Mouse (Mus musculus): Measurements from ENCODE around the gene Nell2. TPM values are rescaled to one million over a fixed set of nuclear protein-coding genes. Genes with fewer than 3 reads are reported as not detected.

Gene Nell2
- polyA plus RNA-seq, 1 experiment from 2014 or later = 21.4 TPM

DNA sequence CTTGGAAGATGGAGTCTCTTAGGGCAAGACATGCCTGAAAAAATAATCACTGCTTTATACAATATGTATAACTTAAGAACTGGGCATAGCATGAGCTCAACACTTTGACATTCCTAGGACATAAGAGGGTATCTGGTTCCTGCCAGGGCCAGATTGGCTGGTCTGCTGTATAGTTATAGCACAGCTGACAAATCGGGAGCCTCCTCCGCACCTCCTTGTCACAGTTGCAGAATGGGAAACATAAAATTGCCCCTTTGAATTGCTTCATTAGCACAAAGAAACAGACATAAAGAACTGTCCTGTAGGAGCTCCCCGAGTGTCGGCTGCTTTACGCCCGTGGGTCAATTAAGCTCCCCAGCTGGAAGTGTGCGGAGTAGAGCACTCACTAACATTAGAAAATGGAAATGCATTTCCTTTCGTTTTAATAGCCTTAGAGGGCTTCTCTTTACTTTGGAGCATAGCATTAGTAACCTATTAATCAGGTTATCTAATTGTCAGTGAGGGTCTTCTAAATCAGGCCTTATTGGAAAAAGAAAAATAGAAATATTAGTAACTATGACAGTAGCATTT lies 473.2 kb downstream of the Nell2 start:
- no peaks in the 10 kb centered on the region for H3K9me3 ChIP-seq
- no peak overlapping the region for H3K4me2 ChIP-seq
- WGBS = 51% methylated on average over 8 of the region's 8 CpGs
- no peaks in the 10 kb centered on the region for H3K36me3 ChIP-seq
- H3K27ac ChIP-seq = no peak overlapping the region
- H3K9ac ChIP-seq = no peak overlapping the region
- no peak overlapping the region for H3K4me3 ChIP-seq
- no peak for ATAC-seq (ENCODE audit: insufficient number of reproducible peaks, low FRiP score, low TSS enrichment, low read depth)
- no peaks in the 10 kb centered on the region for H3K4me1 ChIP-seq
- H3K27me3 ChIP-seq = no peaks in the 10 kb centered on the region

DNA sequence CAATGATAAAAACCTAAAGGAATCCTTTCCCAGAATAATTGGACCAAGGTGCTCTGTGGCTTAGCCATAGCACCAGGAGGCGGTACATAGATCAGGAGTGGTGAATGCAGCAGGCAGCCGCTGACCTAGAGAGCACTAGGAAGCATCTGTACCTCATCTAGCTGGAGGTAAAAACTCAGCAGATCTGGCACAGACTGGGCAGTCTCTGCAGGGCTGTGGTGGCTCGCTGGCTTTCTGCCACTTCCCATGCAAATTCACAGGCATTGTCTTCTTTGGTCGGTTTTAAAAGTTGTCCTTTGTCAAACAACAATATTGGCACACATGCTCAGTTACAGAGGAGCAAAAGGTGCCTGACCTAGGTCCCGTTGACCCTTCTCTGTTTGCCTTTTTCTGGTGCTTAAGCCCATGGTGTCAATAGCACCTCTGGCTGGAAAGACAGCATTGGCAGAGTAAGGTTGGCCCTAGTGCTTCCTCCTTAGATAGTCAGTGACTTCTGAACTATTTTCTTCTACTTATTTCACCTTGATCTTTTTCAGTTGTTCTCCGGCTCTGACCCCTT lies 479.1 kb downstream of the Nell2 start:
- Histone ChIP-seq H3K27ac (no peak overlapping the region), H3K4me2 (no peak overlapping the region), H3K4me3 (no peak overlapping the region), H3K36me3 (no peaks in the 10 kb centered on the region), H3K9ac (no peak overlapping the region), H3K27me3 (no peaks in the 10 kb centered on the region), H3K9me3 (no peaks in the 10 kb centered on the region), H3K4me1 (no peaks in the 10 kb centered on the region)
- 62% methylated on average over 6 of the region's 6 CpGs for WGBS
- no peak for ATAC-seq (ENCODE audit: insufficient number of reproducible peaks, low FRiP score, low TSS enrichment, low read depth)

DNA sequence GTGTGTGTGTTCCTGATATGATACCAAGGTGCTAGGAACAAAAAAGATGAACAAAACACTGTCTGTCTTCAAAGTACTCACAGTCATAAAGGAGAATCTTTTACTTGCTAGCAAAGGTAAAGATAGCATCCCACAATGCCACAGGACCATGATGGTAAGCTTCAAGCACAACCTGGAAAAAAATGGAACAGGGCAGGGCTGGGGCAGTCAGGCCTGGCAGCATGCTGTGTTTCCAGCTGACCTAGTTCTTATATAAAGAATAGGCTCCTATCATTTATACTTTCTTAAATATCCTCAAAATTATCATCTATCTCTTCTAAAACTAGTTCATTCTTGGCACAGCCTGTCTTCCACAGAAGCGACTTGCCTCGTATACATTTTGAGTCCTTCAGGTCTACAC lies 480.9 kb downstream of the Nell2 start:
- no peaks in the 10 kb centered on the region for H3K27me3 ChIP-seq
- H3K9me3 ChIP-seq = no peaks in the 10 kb centered on the region
- H3K27ac ChIP-seq = no peak overlapping the region
- WGBS = 79% methylated on average over 2 of the region's 2 CpGs
- H3K4me3 ChIP-seq = no peak overlapping the region
- H3K36me3 ChIP-seq = no peaks in the 10 kb centered on the region
- H3K9ac ChIP-seq = no peak overlapping the region
- ATAC-seq (ENCODE audit: insufficient number of reproducible peaks, low FRiP score, low TSS enrichment, low read depth) = no peak
- H3K4me2 ChIP-seq = no peak overlapping the region
- no peaks in the 10 kb centered on the region for H3K4me1 ChIP-seq

DNA sequence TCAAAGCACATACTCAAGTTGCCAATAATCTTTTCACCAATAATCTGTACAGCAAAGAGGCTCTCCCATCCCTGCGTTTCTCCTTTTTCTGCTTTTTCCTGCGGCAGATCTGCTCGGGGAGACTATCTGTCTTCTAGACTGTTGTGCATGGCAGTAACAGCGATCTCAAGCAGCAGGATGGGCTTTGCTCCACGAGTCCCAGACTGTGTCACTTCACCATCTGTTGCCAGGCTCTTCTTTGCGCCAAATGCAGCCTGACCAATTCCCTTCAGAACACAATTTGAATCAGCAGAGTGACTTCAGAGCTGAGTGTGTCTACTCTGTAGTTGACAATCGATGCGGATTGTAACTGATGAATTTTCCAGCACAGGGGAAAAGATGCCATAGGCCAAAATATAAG lies 484.3 kb downstream of the Nell2 start:
- Histone ChIP-seq H3K9ac (no peak overlapping the region), H3K4me2 (no peak overlapping the region), H3K4me1 (no peaks in the 10 kb centered on the region), H3K27me3 (no peaks in the 10 kb centered on the region), H3K9me3 (no peaks in the 10 kb centered on the region), H3K27ac (no peak overlapping the region), H3K36me3 (no peaks in the 10 kb centered on the region), H3K4me3 (no peak overlapping the region)
- no peak for ATAC-seq (ENCODE audit: insufficient number of reproducible peaks, low FRiP score, low TSS enrichment, low read depth)
- 72% methylated on average over 8 of the region's 8 CpGs for WGBS

DNA sequence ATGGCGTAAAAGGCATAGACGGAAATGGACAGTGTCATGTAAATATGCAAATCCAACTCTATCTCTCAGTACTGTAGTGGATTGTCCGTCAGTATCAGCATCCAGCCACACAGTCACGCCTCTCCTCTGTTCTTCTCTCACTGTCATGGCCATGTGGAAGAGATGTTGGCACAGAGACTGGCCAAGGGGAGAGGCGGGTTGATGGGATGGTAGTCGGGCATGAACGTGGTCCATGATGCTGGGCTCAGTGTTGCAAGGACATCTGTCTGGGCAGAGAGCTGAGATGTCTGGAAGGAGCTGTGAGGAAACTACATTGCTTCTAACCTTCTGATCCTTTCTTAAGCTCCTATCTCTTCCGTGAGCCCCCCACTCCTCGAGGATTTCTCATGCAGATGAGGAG lies 485.9 kb downstream of the Nell2 start:
- no peaks in the 10 kb centered on the region for H3K36me3 ChIP-seq
- no peak overlapping the region for H3K4me2 ChIP-seq
- H3K9ac ChIP-seq = no peak overlapping the region
- no peak for ATAC-seq (ENCODE audit: insufficient number of reproducible peaks, low FRiP score, low TSS enrichment, low read depth)
- H3K27ac ChIP-seq = no peak overlapping the region
- no peaks in the 10 kb centered on the region for H3K4me1 ChIP-seq
- H3K4me3 ChIP-seq = no peak overlapping the region
- no peaks in the 10 kb centered on the region for H3K27me3 ChIP-seq
- H3K9me3 ChIP-seq = no peaks in the 10 kb centered on the region
- WGBS = 83% methylated on average over 9 of the region's 9 CpGs

DNA sequence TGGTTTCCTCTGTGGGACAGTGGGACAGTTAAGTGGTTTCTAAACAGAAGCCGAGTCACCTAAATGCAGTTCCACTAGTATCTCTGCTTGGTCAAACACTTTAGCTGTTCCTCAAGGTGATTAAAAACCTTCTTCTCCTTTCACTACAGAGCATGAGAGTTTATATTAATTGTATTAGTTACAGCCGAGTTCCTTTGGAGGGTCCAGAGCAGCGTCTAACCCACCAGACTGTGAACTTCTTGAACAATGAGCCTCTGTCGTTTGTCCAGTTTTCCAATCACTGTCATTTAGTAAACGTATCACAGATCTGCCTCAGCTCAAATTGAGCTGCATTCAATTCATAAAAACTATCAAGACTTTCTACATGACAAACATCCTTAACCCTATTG lies 498.9 kb downstream of the Nell2 start:
- no peak for ATAC-seq (ENCODE audit: insufficient number of reproducible peaks, low FRiP score, low TSS enrichment, low read depth)
- Histone ChIP-seq H3K4me1 (no peaks in the 10 kb centered on the region), H3K9me3 (no peaks in the 10 kb centered on the region), H3K4me2 (no peak overlapping the region), H3K27ac (no peak overlapping the region), H3K9ac (no peak overlapping the region), H3K27me3 (no peaks in the 10 kb centered on the region), H3K36me3 (no peaks in the 10 kb centered on the region), H3K4me3 (no peak overlapping the region)
- WGBS = 82% methylated on average over 5 of the region's 5 CpGs

DNA sequence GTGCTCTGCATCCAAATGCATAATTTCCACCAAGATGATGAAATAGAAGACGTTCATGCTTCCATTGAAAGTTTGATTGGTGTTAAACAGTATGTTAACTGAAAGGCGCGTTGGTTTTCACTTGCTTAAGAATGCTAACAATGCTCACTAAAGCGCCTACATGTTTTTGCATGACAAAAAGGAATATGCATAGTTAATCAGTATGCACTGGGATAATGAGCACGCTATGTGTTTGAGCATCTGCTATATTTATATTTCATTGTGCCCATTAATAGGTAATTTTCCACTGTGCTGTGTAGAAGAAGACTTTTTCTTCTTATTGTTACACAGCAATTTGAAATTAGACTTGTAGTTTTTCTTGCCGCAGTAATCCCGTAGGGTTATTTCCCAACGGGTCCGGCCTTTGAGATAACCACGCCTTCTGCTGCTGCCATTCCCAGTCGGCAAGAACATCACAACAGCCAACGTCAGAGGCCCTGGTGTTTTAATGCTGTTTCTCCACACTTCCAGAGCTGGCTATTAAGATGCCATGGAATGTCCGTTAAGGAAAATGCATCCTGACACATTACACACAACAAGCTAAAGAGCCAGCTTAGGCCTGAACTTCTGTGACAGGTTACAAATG lies 499.4 kb downstream of the Nell2 start:
- ATAC-seq (ENCODE audit: insufficient number of reproducible peaks, low FRiP score, low TSS enrichment, low read depth) = no peak
- H3K4me2 ChIP-seq = no peak overlapping the region
- H3K4me1 ChIP-seq = no peaks in the 10 kb centered on the region
- no peaks in the 10 kb centered on the region for H3K27me3 ChIP-seq
- H3K4me3 ChIP-seq = no peak overlapping the region
- 84% methylated on average over 13 of the region's 13 CpGs for WGBS
- no peaks in the 10 kb centered on the region for H3K36me3 ChIP-seq
- no peaks in the 10 kb centered on the region for H3K9me3 ChIP-seq
- H3K27ac ChIP-seq = no peak overlapping the region
- H3K9ac ChIP-seq = no peak overlapping the region

Other genes with a start within 250 kb of the Nell2 start
- gene Dbx2, start 127.4 kb upstream of the Nell2 start, polyA plus RNA-seq (2015; fragmentation: Nextera tagmentation; extraction: Ambion mirVana) = 10.8 and 12.7 TPM in 2 replicates

Measured in limb, embryonic 15.5 days (tissue).